ENCODE assay signal across 9 mouse cellular contexts in the genomic region with DNA sequence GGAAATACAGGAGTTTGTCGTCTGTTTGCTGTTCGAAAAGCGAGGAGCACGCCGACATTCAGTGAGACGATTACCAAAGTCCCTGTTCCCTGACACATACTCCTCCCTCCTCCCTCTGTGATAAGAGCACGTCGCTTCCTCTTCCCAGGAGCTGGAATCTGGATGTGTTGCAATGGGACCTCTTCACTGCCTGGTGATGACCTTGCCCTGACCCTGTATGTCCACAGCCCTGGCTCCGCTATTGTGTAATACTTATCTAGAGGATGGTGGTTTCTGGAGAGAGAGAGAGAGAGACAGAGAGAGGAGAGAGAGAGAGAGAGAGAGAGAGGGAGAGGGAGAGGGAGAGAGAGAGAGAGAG. TPM values are rescaled to one million over a fixed set of nuclear protein-coding genes. Genes with fewer than 3 reads are reported as not detected.
DNase-seq lines count a peak whose midpoint lies in the region; ATAC-seq and TF ChIP-seq lines count a peak whose summit lies in the region.
"Had no signal": no experiment of that assay in that cellular context is flagged by ENCODE, and none has a peak within 500 bp of the region (broad histone marks: within the 10 kb centered on the region; RNA-seq: fewer than 3 reads in every experiment).

No protein-coding gene starts in this region.

- intact Hi-C loops in heart, postnatal 14 days (cut with DNase I) = no loop called here

- peak; percentile 57 for DNase-seq in adrenal gland, postnatal 10 days
- peak; percentile 21 to 39 for DNase-seq in heart, postnatal 14 days
- no peak for DNase-seq in natural killer cell, adult 2 months (ENCODE audit: low spot score in 2 of 2)
- DNase-seq: thymus, postnatal 4 days had no signal

- no peak overlapping the region for H3K4me3 ChIP-seq in C2C12 (ENCODE audit: insufficient read depth, poor library complexity, severe bottlenecking)
- H3K4me3 ChIP-seq in lung, embryonic 15.5 days = no peak overlapping the region

- H3K9ac ChIP-seq in lung, embryonic 15.5 days = no peak overlapping the region

- no peak overlapping the region for H3K27ac ChIP-seq in lung, embryonic 15.5 days

- peaks cover 9% of the 10 kb centered on the region for H3K4me1 ChIP-seq in lung, embryonic 15.5 days

- H3K79me2 ChIP-seq in C2C12 (ENCODE audit: control insufficient read depth, insufficient read depth) = no peaks in the 10 kb centered on the region

- 16% methylated on average over 9 of the region's 9 CpGs for WGBS in lung, embryonic 15.5 days

- no peaks in the 10 kb centered on the region for H3K9me3 ChIP-seq in lung, embryonic 15.5 days

- no peak overlapping the region for H3ac ChIP-seq in C2C12 (ENCODE audit: control insufficient read depth, insufficient read length, low read depth)

- no peak for TF ChIP-seq CTCF in C2C12 (IDR thresholded peaks at IDR 0.05; ENCODE audit: control insufficient read depth, insufficient read depth, insufficient read length)

- ATAC-seq in lung, embryonic 15.5 days (ENCODE audit: borderline replicate concordance, extremely low read depth, low FRiP score, low TSS enrichment) = peak; percentile 69; the same call in 1 of the 2 replicates
- no peak for ATAC-seq in CD4-positive, CD25-positive, alpha-beta regulatory T cell, adult 4 months
- no peak for ATAC-seq in erythroid progenitor cell, adult 5-6 weeks (replicated peaks; ENCODE audit: low FRiP score, poor library complexity, severe bottlenecking)

- no peaks in the 10 kb centered on the region for H3K36me3 ChIP-seq in C2C12 (ENCODE audit: control insufficient read depth, insufficient read depth)
- no peaks in the 10 kb centered on the region for H3K36me3 ChIP-seq in lung, embryonic 15.5 days

- H3K79me3 ChIP-seq in C2C12 (ENCODE audit: low read depth) = no peaks in the 10 kb centered on the region

- peak overlapping the region; percentile 28 for H3K4me2 ChIP-seq in lung, embryonic 15.5 days

- no peaks in the 10 kb centered on the region for H3K27me3 ChIP-seq in C2C12 (ENCODE audit: control insufficient read depth, insufficient read depth, insufficient read length)
- no peaks in the 10 kb centered on the region for H3K27me3 ChIP-seq in lung, embryonic 15.5 days

TF ChIP-seq in C2C12, 6 proteins besides CTCF, POLR2A, EP300 and RAD21:
- TF ChIP-seq MAX (IDR thresholded peaks at IDR 0.05) (no peak), USF1 (IDR thresholded peaks at IDR 0.05; ENCODE audit: low read depth) (no peak), CEBPB (IDR thresholded peaks at IDR 0.05; ENCODE audit: low read depth) (peak; percentile 60), FOSL1 (IDR thresholded peaks at IDR 0.05; ENCODE audit: insufficient read depth, low read length, poor library complexity, severe bottlenecking) (no peak)

RNA-seq across cellular contexts. Expression of a gene that starts 16.0 kb away (rescaled TPM):
- polyA plus RNA-seq in C2C12 (2012; fragmentation: generic; extraction: Trizol) = 5.4 TPM
- total RNA-seq in adrenal gland, postnatal 10 days (2021) = 10 to 100 TPM in 1 of 2 experiments, 1 to 10 TPM in 1; 9.8 to 14.5 TPM
- total RNA-seq in heart, postnatal 14 days (2021) = 1 to 10 TPM; 5.5 to 5.7 TPM
- 3.2 TPM in 2 replicates for polyA plus RNA-seq in lung, embryonic 15.5 days (2015; fragmentation: Nextera tagmentation; extraction: Ambion mirVana)
- polyA plus RNA-seq in CD4-positive, CD25-positive, alpha-beta regulatory T cell, adult 4 months (2017; shearing (Covaris generic)) = 1 to 10 TPM in 1 of 2 experiments, under 1 TPM in 1; 0.91 to 1.7 TPM
- not detected in 2 replicates for total RNA-seq in erythroid progenitor cell, adult 5-6 weeks (2015; ENCODE audit: low replicate concordance)
- total RNA-seq in erythroid progenitor cell, adult 5-6 weeks (2017; ENCODE audit: low replicate concordance) = not detected in 2 replicates
- total RNA-seq: MEL had no signal

RNA-seq across cellular contexts. Expression of a gene that starts 56.8 kb away (rescaled TPM):
- 237 TPM for polyA plus RNA-seq in C2C12 (2012; fragmentation: generic; extraction: Trizol)
- 100 to 1,000 TPM; 331 to 344 TPM for total RNA-seq in adrenal gland, postnatal 10 days (2021)
- 100 to 1,000 TPM; 365 to 412 TPM for total RNA-seq in heart, postnatal 14 days (2021)
- 388 and 400 TPM in 2 replicates for polyA plus RNA-seq in lung, embryonic 15.5 days (2015; fragmentation: Nextera tagmentation; extraction: Ambion mirVana)
- polyA plus RNA-seq in CD4-positive, CD25-positive, alpha-beta regulatory T cell, adult 4 months (2017; shearing (Covaris generic)) = 100 to 1,000 TPM; 416 to 490 TPM
- total RNA-seq in erythroid progenitor cell, adult 5-6 weeks (2015; ENCODE audit: low replicate concordance) = 46.1 and 72.5 TPM in 2 replicates
- total RNA-seq in erythroid progenitor cell, adult 5-6 weeks (2017; ENCODE audit: low replicate concordance) = 24.0 and 38.4 TPM in 2 replicates

Comparison
In these comparisons a context has a peak if more than half of its experiments do, and no peak if none do; other contexts are left out.
1. DNase-seq: peak in adrenal gland, postnatal 10 days (single experiment) and heart, postnatal 14 days (2 of 2); none in natural killer cell, adult 2 months (0 of 2).
2. RNA of a gene that starts 16.0 kb away (total RNA-seq): 9.8 to 14.5 TPM in adrenal gland, postnatal 10 days and 5.5 to 5.7 TPM in heart, postnatal 14 days; not detected in erythroid progenitor cell, adult 5-6 weeks; every median in the first group is over 4 times any median in the second.
3. RNA of a gene that starts 56.8 kb away (total RNA-seq): 365 to 412 TPM in heart, postnatal 14 days and 331 to 344 TPM in adrenal gland, postnatal 10 days; 24.0 to 72.5 TPM in erythroid progenitor cell, adult 5-6 weeks; every median in the first group is over 4 times any median in the second.